Mouse (Mus musculus) megakaryocyte, embryonic 14.5 days (primary cell): Measurements from ENCODE around the gene Rnf114. TPM values are rescaled to one million over a fixed set of nuclear protein-coding genes. Genes with fewer than 3 reads are reported as not detected.

Source experiments
- H3K27me3 ChIP-seq: replicated peaks from 2 replicates; pipeline ENCODE3; 2012; ENCODE audit warnings: inconsistent platforms
- H3K36me3 ChIP-seq: replicated peaks from 2 replicates; pipeline ENCODE3; 2012; ENCODE audit warnings: low read length, inconsistent platforms, mixed read lengths
- H3K4me1 ChIP-seq: 2 replicates; pipeline ENCODE4 v1.6.1; 2012; ENCODE audit warnings: inconsistent platforms
- H3K4me3 ChIP-seq: replicated peaks from 2 replicates; pipeline ENCODE3; 2012; ENCODE audit warnings: moderate library complexity, mild to moderate bottlenecking, inconsistent platforms
- H3K9me3 ChIP-seq: 2 replicates; pipeline ENCODE4 v1.6.1; 2012; ENCODE audit warnings: inconsistent platforms
- FLI1 ChIP-seq: IDR thresholded peaks from 2 replicates; pipeline ENCODE4 v1.6.1; 2012; ENCODE audit warnings: low read length, inconsistent platforms, mixed read lengths
- GATA1 ChIP-seq: IDR thresholded peaks from 3 replicates; pipeline ENCODE4 v1.6.1; 2012; ENCODE audit warnings: mixed read lengths, low read length, inconsistent platforms, borderline replicate concordance
- polyA plus RNA-seq: library from polyadenylated mRNA; stranded (reverse); fragments of >175 nt; gene quantifications from 2 replicates; pipeline ENCODE4 v1.2.3, GENCODE M21; 2012; ENCODE audit warnings: low replicate concordance; ENCODE audit not compliant: insufficient read depth

The Rnf114 gene
- polyA plus RNA-seq, 1 experiment = 26.3 TPM

GRCm38 (mm10) chr2:167559413-167559812, 67.0 kb downstream of the Rnf114 start:
- no peak overlapping the region for H3K4me3 ChIP-seq
- no peak for TF ChIP-seq GATA1
- TF ChIP-seq FLI1 = no peak
- peaks cover 8% of the 10 kb centered on the region; the same call in 1 of the 2 replicates for H3K9me3 ChIP-seq
- no peaks in the 10 kb centered on the region for H3K36me3 ChIP-seq
- peaks cover 77% of the 10 kb centered on the region for H3K27me3 ChIP-seq
- H3K4me1 ChIP-seq = peaks cover 10% of the 10 kb centered on the region

- peaks cover under 1% of the 10 kb centered on the region; the same call in 1 of the 2 replicates for H3K9me3 ChIP-seq
- no peaks in the 10 kb centered on the region for H3K36me3 ChIP-seq
- H3K27me3 ChIP-seq = peaks cover 83% of the 10 kb centered on the region
- H3K4me1 ChIP-seq = peaks cover 15% of the 10 kb centered on the region
- no peak overlapping the region for H3K4me3 ChIP-seq
- TF ChIP-seq FLI1 (no peak), GATA1 (no peak)
Observed at GRCm38 (mm10) chr2:167562101-167562500, 69.7 kb downstream of the Rnf114 start.

- no peaks in the 10 kb centered on the region for H3K36me3 ChIP-seq
- H3K9me3 ChIP-seq = no peaks in the 10 kb centered on the region
- H3K27me3 ChIP-seq = peaks cover 83% of the 10 kb centered on the region
- peaks cover 16% of the 10 kb centered on the region for H3K4me1 ChIP-seq
- no peak overlapping the region for H3K4me3 ChIP-seq
- TF ChIP-seq GATA1 = no peak
Observed at GRCm38 (mm10) chr2:167563035-167563434, 70.6 kb downstream of the Rnf114 start.

GRCm38 (mm10) chr2:167563703-167564102, 71.3 kb downstream of the Rnf114 start:
- H3K4me1 ChIP-seq = peaks cover 21% of the 10 kb centered on the region
- H3K4me3 ChIP-seq = no peak overlapping the region
- H3K27me3 ChIP-seq = peaks cover 82% of the 10 kb centered on the region
- TF ChIP-seq FLI1 (no peak), GATA1 (no peak)
- no peaks in the 10 kb centered on the region for H3K36me3 ChIP-seq
- H3K9me3 ChIP-seq = no peaks in the 10 kb centered on the region

- Histone ChIP-seq H3K4me1 (peaks cover 14% of the 10 kb centered on the region), H3K4me3 (no peak overlapping the region)
- TF ChIP-seq GATA1 (no peak), FLI1 (no peak)
Observed at GRCm38 (mm10) chr2:167564551-167565311, 72.3 kb downstream of the Rnf114 start.

GRCm38 (mm10) chr2:167565312-167565656, 72.8 kb downstream of the Rnf114 start:
- H3K4me3 ChIP-seq = no peak overlapping the region
- TF ChIP-seq FLI1 (no peak), GATA1 (no peak)
- H3K4me1 ChIP-seq = peaks cover 19% of the 10 kb centered on the region
- no peaks in the 10 kb centered on the region for H3K36me3 ChIP-seq
- H3K27me3 ChIP-seq = peaks cover 71% of the 10 kb centered on the region
- H3K9me3 ChIP-seq = no peaks in the 10 kb centered on the region

More at GRCm38 (mm10) chr2:167564551-167565311, 72.3 kb downstream of the Rnf114 start:
- Histone ChIP-seq H3K36me3 (no peaks in the 10 kb centered on the region), H3K9me3 (no peaks in the 10 kb centered on the region), H3K27me3 (peaks cover 75% of the 10 kb centered on the region)

GRCm38 (mm10) chr2:167565682-167566081, 73.2 kb downstream of the Rnf114 start:
- Histone ChIP-seq H3K36me3 (no peaks in the 10 kb centered on the region), H3K27me3 (peaks cover 70% of the 10 kb centered on the region), H3K4me1 (peaks cover 23% of the 10 kb centered on the region), H3K9me3 (no peaks in the 10 kb centered on the region), H3K4me3 (no peak overlapping the region)
- no peak for TF ChIP-seq FLI1
- no peak for TF ChIP-seq GATA1

Other genes with a start within 250 kb of the Rnf114 start
- 3.7 and 4.1 TPM in 2 replicates for gene B4galt5, start 143.5 kb upstream of the Rnf114 start, polyA plus RNA-seq
- 3.4 and 4.4 TPM in 2 replicates for gene Slc9a8, start 70.9 kb upstream of the Rnf114 start, polyA plus RNA-seq
- gene Spata2, start 242 bp downstream of the Rnf114 start, polyA plus RNA-seq = 10.0 and 23.7 TPM in 2 replicates
- gene Snai1, start 45.5 kb downstream of the Rnf114 start, polyA plus RNA-seq = 1.4 and 5.0 TPM in 2 replicates
- gene Ube2v1, start 139.4 kb downstream of the Rnf114 start, polyA plus RNA-seq = 314 and 1,236 TPM in 2 replicates
- not detected in 2 replicates for gene Gm20431, start 168.9 kb downstream of the Rnf114 start, polyA plus RNA-seq
- 372 and 610 TPM in 2 replicates for gene Cebpb, start 196.3 kb downstream of the Rnf114 start, polyA plus RNA-seq
- 164 and 173 TPM in 2 replicates for gene Tmem189, start 197.2 kb downstream of the Rnf114 start, polyA plus RNA-seq